Mouse (Mus musculus): ENCODE results near the gene Arhgef39. TPM values are rescaled to one million over a fixed set of nuclear protein-coding genes. Genes with fewer than 3 reads are reported as not detected.
A peak's percentile ranks its signal among the peaks of the same experiment; 100 is the strongest.

The Arhgef39 gene
- polyA plus RNA-seq, 1 experiment from 2014 or later, result 15.2 TPM

GRCm38 (mm10) chr4:43509109-43509508 lies 9.6 kb upstream of the Arhgef39 start:
- H3K4me1 ChIP-seq (ENCODE audit: insufficient read depth), result peaks cover 14% of the 10 kb centered on the region
- H3K9me3 ChIP-seq (ENCODE audit: low read length), result no peaks in the 10 kb centered on the region
- ATAC-seq (peak; percentile 2; the same call in 1 of the 2 replicates), DNase-seq (no peak)
- H3K4me3 ChIP-seq (ENCODE audit: low read depth, low read length), result peak overlapping the region; percentile 54
- peak overlapping the region; percentile 62 for H3K9ac ChIP-seq (replicated peaks)
- no peak overlapping the region for H3K27ac ChIP-seq (ENCODE audit: low read depth)
- H3K4me2 ChIP-seq (ENCODE audit: low read depth, low read length), result peak overlapping the region; percentile 87
- H3K27me3 ChIP-seq (ENCODE audit: insufficient read depth, low read length), result 0 out of 2 replicates have a peak, but pooled peaks cover 5% of the 10 kb centered on the region
- WGBS (ENCODE audit: insufficient replicate concordance), result 23% methylated on average over 9 of the region's 9 CpGs
- no peaks in the 10 kb centered on the region for H3K36me3 ChIP-seq (replicated peaks; ENCODE audit: insufficient read depth, low read length)
- TF ChIP-seq CTCF (IDR thresholded peaks at IDR 0.05; ENCODE audit: low read depth) (no peak), EP300 (IDR thresholded peaks at IDR 0.05; ENCODE audit: low read depth) (no peak)

- peak; percentile 75 for DNase-seq
- 2% methylated on average over 13 of the region's 13 CpGs for WGBS (ENCODE audit: insufficient replicate concordance)
- Histone ChIP-seq H3K4me1 (ENCODE audit: insufficient read depth) (peaks cover 14% of the 10 kb centered on the region), H3K4me3 (ENCODE audit: low read depth, low read length) (peak overlapping the region; percentile 54), H3K27me3 (ENCODE audit: insufficient read depth, low read length) (0 out of 2 replicates have a peak, but pooled peaks cover 5% of the 10 kb centered on the region), H3K27ac (ENCODE audit: low read depth) (no peak overlapping the region), H3K9ac (replicated peaks) (peak overlapping the region; percentile 62), H3K9me3 (ENCODE audit: low read length) (no peaks in the 10 kb centered on the region), H3K36me3 (replicated peaks; ENCODE audit: insufficient read depth, low read length) (no peaks in the 10 kb centered on the region), H3K4me2 (ENCODE audit: low read depth, low read length) (peak overlapping the region; percentile 87)
- TF ChIP-seq EP300 (IDR thresholded peaks at IDR 0.05; ENCODE audit: low read depth), result no peak
- TF ChIP-seq CTCF (IDR thresholded peaks at IDR 0.05; ENCODE audit: low read depth), result 0 out of 2 replicates have a peak, but pooled peaks have one; percentile 8
- peak; percentile 87 for ATAC-seq
These were observed 9.1 kb upstream of the Arhgef39 start for GRCm38 (mm10) chr4:43508666-43508997.

DNA sequence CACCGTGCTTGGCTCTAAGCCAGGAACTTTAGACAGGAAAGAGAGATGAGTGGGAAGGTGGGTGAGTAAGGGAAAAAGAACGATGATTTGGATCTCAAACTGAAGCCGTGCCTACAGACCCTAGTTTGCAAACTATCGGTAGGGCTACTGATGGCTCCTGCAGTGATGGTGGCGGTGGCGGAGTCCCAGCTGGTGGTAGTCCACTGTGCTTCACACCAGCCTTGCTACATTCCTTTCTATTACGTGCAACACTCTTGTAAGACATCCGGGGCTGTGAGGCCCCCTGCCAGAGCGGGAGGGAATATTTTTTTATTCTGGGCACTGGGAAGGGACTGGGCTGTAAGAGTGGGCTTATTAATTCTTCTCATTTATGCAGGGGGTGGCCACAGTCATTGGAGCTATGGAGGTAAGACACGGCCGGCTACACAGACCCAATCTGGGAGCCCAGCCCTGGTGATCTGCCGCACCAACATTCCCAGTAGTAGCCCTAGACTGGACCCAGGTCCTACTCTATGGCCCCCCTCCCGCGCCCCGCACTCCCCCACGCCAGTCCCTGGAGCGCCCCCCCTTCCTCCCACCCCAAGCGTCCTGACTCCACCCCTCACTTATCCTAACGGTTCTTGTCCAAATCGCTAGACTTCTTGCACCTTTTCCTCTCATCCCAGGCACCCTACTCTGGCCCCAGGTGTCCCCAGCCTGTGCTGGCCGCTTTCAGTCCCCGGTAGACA lies 8.6 kb upstream of the Arhgef39 start:
- Histone ChIP-seq H3K27me3 (ENCODE audit: insufficient read depth, low read length) (0 out of 2 replicates have a peak, but pooled peaks cover 5% of the 10 kb centered on the region), H3K4me2 (ENCODE audit: low read depth, low read length) (peak overlapping the region; percentile 87), H3K36me3 (replicated peaks; ENCODE audit: insufficient read depth, low read length) (no peaks in the 10 kb centered on the region), H3K4me1 (ENCODE audit: insufficient read depth) (peaks cover 14% of the 10 kb centered on the region), H3K9me3 (ENCODE audit: low read length) (no peaks in the 10 kb centered on the region), H3K4me3 (ENCODE audit: low read depth, low read length) (peak overlapping the region; percentile 54), H3K27ac (ENCODE audit: low read depth) (no peak overlapping the region), H3K9ac (replicated peaks) (peak overlapping the region; percentile 62)
- TF ChIP-seq EP300 (IDR thresholded peaks at IDR 0.05; ENCODE audit: low read depth) (no peak), CTCF (IDR thresholded peaks at IDR 0.05; ENCODE audit: low read depth) (no peak)
- ATAC-seq, result peak; percentile 55
- 6% methylated on average over 19 of the region's 22 CpGs for WGBS (ENCODE audit: insufficient replicate concordance)
- no peak for DNase-seq

DNA sequence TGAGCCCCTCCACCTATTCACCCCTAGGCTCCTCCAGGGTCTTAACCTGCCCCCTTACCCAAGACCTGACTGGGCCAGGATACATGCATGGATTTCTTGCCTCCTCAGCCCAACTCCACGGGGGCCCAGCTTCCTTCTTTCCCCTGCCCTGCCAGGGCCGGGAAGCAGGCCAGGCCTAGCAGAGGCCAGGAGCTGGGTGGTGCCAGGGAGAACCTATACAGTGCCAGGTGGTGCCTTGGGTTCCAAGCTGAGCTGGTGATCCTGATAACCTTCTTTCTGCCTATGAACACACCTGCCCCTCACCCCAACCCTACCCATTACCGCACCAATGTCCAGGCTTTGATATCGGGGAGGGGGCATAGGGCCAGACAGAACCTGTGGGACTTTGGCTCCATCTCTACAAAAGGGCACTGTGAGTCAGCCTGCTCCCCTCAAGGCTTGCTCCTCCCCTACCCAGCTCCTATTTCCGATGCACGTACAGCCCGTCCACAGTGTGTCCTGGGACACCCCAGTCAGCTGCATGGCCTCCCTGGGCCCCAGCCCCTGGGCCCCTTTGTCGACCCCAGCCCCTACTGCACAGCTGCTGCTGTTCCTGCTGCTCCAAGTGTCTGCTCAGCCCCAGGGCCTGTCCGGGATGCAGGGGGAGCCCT lies 7.2 kb upstream of the Arhgef39 start, which contains the start of gene Car9:
Gene Car9, plus strand, starts transcription at position 431 of the 650 bp plus-strand sequence.
- no peak for ATAC-seq
- WGBS (ENCODE audit: insufficient replicate concordance), result 71% methylated on average over 9 of the region's 9 CpGs

DNA sequence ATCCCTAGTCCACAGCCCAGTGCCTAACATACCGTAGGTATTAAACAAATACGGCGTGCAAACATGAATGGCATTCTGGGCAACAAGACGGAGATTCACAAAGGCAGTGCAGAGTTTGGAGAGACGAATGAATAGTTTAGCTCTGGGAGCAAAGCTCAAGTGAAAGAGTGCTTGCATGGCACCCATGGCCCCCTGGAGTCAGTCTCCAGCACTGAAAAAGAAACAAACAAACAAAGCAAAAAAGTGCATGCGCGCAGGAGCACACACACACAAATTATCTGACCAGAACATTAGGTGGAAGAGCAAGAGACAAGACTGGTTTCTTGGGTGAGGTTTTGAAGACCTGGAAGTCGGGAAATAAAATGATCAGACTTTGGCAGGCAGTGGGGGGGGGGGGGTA lies 6.6 kb upstream of the Arhgef39 start:
- H3K4me3 ChIP-seq (ENCODE audit: low read depth, low read length), result no peak overlapping the region
- WGBS (ENCODE audit: insufficient replicate concordance), result 78% methylated on average over 8 of the region's 8 CpGs
- TF ChIP-seq CTCF (IDR thresholded peaks at IDR 0.05; ENCODE audit: low read depth), result no peak
- TF ChIP-seq EP300 (IDR thresholded peaks at IDR 0.05; ENCODE audit: low read depth), result no peak

More for the DNA sequence above, 7.2 kb upstream of the Arhgef39 start, which contains the start of gene Car9:
- peaks cover 14% of the 10 kb centered on the region for H3K4me1 ChIP-seq (ENCODE audit: insufficient read depth)
- H3K27me3 ChIP-seq (ENCODE audit: insufficient read depth, low read length), result 0 out of 2 replicates have a peak, but pooled peaks cover 5% of the 10 kb centered on the region
- peak within 1 kb of the TSS; percentile 54 for H3K4me3 ChIP-seq (ENCODE audit: low read depth, low read length)
- no peak within 1 kb of the TSS for H3K27ac ChIP-seq (ENCODE audit: low read depth)
- peak within 1 kb of the TSS; percentile 87 for H3K4me2 ChIP-seq (ENCODE audit: low read depth, low read length)
- TF ChIP-seq EP300 (IDR thresholded peaks at IDR 0.05; ENCODE audit: low read depth), result no peak
- no peak for TF ChIP-seq CTCF (IDR thresholded peaks at IDR 0.05; ENCODE audit: low read depth)
- no peaks in the 10 kb centered on the region for H3K36me3 ChIP-seq (replicated peaks; ENCODE audit: insufficient read depth, low read length)
- no peaks in the 10 kb centered on the region for H3K9me3 ChIP-seq (ENCODE audit: low read length)
- H3K9ac ChIP-seq (replicated peaks), result peak within 1 kb of the TSS; percentile 62
- DNase-seq, result no peak

GRCm38 (mm10) chr4:43504269-43504668 lies 4.8 kb upstream of the Arhgef39 start:
- ATAC-seq (no peak), DNase-seq (no peak)
- H3K27me3 ChIP-seq (ENCODE audit: insufficient read depth, low read length), result 0 out of 2 replicates have a peak, but pooled peaks cover 5% of the 10 kb centered on the region
- no peaks in the 10 kb centered on the region for H3K9me3 ChIP-seq (ENCODE audit: low read length)
- no peak overlapping the region for H3K4me2 ChIP-seq (ENCODE audit: low read depth, low read length)
- H3K36me3 ChIP-seq (replicated peaks; ENCODE audit: insufficient read depth, low read length), result no peaks in the 10 kb centered on the region
- TF ChIP-seq EP300 (IDR thresholded peaks at IDR 0.05; ENCODE audit: low read depth), result no peak
- TF ChIP-seq CTCF (IDR thresholded peaks at IDR 0.05; ENCODE audit: low read depth), result no peak
- H3K27ac ChIP-seq (ENCODE audit: low read depth), result no peak overlapping the region
- peaks cover 20% of the 10 kb centered on the region for H3K4me1 ChIP-seq (ENCODE audit: insufficient read depth)
- H3K4me3 ChIP-seq (ENCODE audit: low read depth, low read length), result no peak overlapping the region
- WGBS (ENCODE audit: insufficient replicate concordance), result 37% methylated on average over 4 of the region's 4 CpGs
- H3K9ac ChIP-seq (replicated peaks), result no peak overlapping the region

More for the DNA sequence above, 6.6 kb upstream of the Arhgef39 start:
- ATAC-seq, result no peak
- peaks cover 14% of the 10 kb centered on the region for H3K4me1 ChIP-seq (ENCODE audit: insufficient read depth)
- H3K27ac ChIP-seq (ENCODE audit: low read depth), result no peak overlapping the region
- no peaks in the 10 kb centered on the region for H3K9me3 ChIP-seq (ENCODE audit: low read length)
- no peak for DNase-seq
- no peak overlapping the region for H3K9ac ChIP-seq (replicated peaks)
- H3K4me2 ChIP-seq (ENCODE audit: low read depth, low read length), result no peak overlapping the region
- no peaks in the 10 kb centered on the region for H3K36me3 ChIP-seq (replicated peaks; ENCODE audit: insufficient read depth, low read length)
- 0 out of 2 replicates have a peak, but pooled peaks cover 5% of the 10 kb centered on the region for H3K27me3 ChIP-seq (ENCODE audit: insufficient read depth, low read length)
